Mouse (Mus musculus): ENCODE data around the gene Rtkn2. TPM values are rescaled to one million over a fixed set of nuclear protein-coding genes. Genes with fewer than 3 reads are reported as not detected.

Rtkn2 gene
- polyA plus RNA-seq, 1 experiment from 2014 or later, result 1.3 TPM

GRCm38 (mm10) chr10:68040394-68040793 lies 61.0 kb downstream of the Rtkn2 start:
- no peaks in the 10 kb centered on the region for H3K27me3 ChIP-seq
- no peak overlapping the region for H3K9ac ChIP-seq
- H3K9me3 ChIP-seq (replicated peaks), result no peaks in the 10 kb centered on the region
- H3K4me2 ChIP-seq, result no peak overlapping the region
- 69% methylated on average over 6 of the region's 6 CpGs for WGBS (ENCODE audit: insufficient replicate concordance)
- no peak overlapping the region for H3K4me3 ChIP-seq (replicated peaks)
- no peak for ATAC-seq (ENCODE audit: insufficient read depth)
- no peaks in the 10 kb centered on the region for H3K36me3 ChIP-seq (replicated peaks)
- H3K4me1 ChIP-seq (replicated peaks), result no peaks in the 10 kb centered on the region
- no peak overlapping the region for H3K27ac ChIP-seq (replicated peaks)

GRCm38 (mm10) chr10:68043973-68044372 lies 64.6 kb downstream of the Rtkn2 start:
- H3K36me3 ChIP-seq (replicated peaks), result no peaks in the 10 kb centered on the region
- no peaks in the 10 kb centered on the region for H3K4me1 ChIP-seq (replicated peaks)
- no peak overlapping the region for H3K4me2 ChIP-seq
- ATAC-seq (ENCODE audit: insufficient read depth), result no peak
- 44% methylated on average over 6 of the region's 6 CpGs for WGBS (ENCODE audit: insufficient replicate concordance)
- no peaks in the 10 kb centered on the region for H3K9me3 ChIP-seq (replicated peaks)
- no peak overlapping the region for H3K9ac ChIP-seq
- no peak overlapping the region for H3K4me3 ChIP-seq (replicated peaks)
- no peak overlapping the region for H3K27ac ChIP-seq (replicated peaks)
- H3K27me3 ChIP-seq, result no peaks in the 10 kb centered on the region

- WGBS (ENCODE audit: insufficient replicate concordance), result 68% methylated on average over 8 of the region's 8 CpGs
- no peaks in the 10 kb centered on the region for H3K27me3 ChIP-seq
- no peak overlapping the region for H3K9ac ChIP-seq
- no peak overlapping the region for H3K27ac ChIP-seq (replicated peaks)
- no peaks in the 10 kb centered on the region for H3K36me3 ChIP-seq (replicated peaks)
- no peak overlapping the region for H3K4me2 ChIP-seq
- H3K4me3 ChIP-seq (replicated peaks), result no peak overlapping the region
- H3K9me3 ChIP-seq (replicated peaks), result no peaks in the 10 kb centered on the region
- ATAC-seq (ENCODE audit: insufficient read depth), result no peak
- H3K4me1 ChIP-seq (replicated peaks), result no peaks in the 10 kb centered on the region
Observed at GRCm38 (mm10) chr10:68044864-68045263, 65.5 kb downstream of the Rtkn2 start.

GRCm38 (mm10) chr10:68048641-68049305 lies 69.4 kb downstream of the Rtkn2 start:
- no peaks in the 10 kb centered on the region for H3K9me3 ChIP-seq (replicated peaks)
- H3K4me3 ChIP-seq (replicated peaks), result no peak overlapping the region
- H3K9ac ChIP-seq, result no peak overlapping the region
- 48% methylated on average over 8 of the region's 8 CpGs for WGBS (ENCODE audit: insufficient replicate concordance)
- no peaks in the 10 kb centered on the region for H3K4me1 ChIP-seq (replicated peaks)
- H3K36me3 ChIP-seq (replicated peaks), result no peaks in the 10 kb centered on the region
- no peaks in the 10 kb centered on the region for H3K27me3 ChIP-seq
- ATAC-seq (ENCODE audit: insufficient read depth), result no peak
- no peak overlapping the region for H3K4me2 ChIP-seq
- no peak overlapping the region for H3K27ac ChIP-seq (replicated peaks)

GRCm38 (mm10) chr10:68050882-68051281 lies 71.5 kb downstream of the Rtkn2 start:
- Histone ChIP-seq H3K9ac (no peak overlapping the region), H3K4me3 (replicated peaks) (no peak overlapping the region), H3K36me3 (replicated peaks) (no peaks in the 10 kb centered on the region), H3K27ac (replicated peaks) (no peak overlapping the region), H3K9me3 (replicated peaks) (no peaks in the 10 kb centered on the region), H3K27me3 (no peaks in the 10 kb centered on the region), H3K4me2 (no peak overlapping the region), H3K4me1 (replicated peaks) (no peaks in the 10 kb centered on the region)
- no peak for ATAC-seq (ENCODE audit: insufficient read depth)
- 77% methylated on average over 13 of the region's 13 CpGs for WGBS (ENCODE audit: insufficient replicate concordance)

GRCm38 (mm10) chr10:68051316-68051933 lies 72.1 kb downstream of the Rtkn2 start:
- H3K9me3 ChIP-seq (replicated peaks), result no peaks in the 10 kb centered on the region

GRCm38 (mm10) chr10:68052307-68052706 lies 72.9 kb downstream of the Rtkn2 start:
- no peaks in the 10 kb centered on the region for H3K36me3 ChIP-seq (replicated peaks)
- no peak for ATAC-seq (ENCODE audit: insufficient read depth)
- H3K9me3 ChIP-seq (replicated peaks), result no peaks in the 10 kb centered on the region
- H3K4me1 ChIP-seq (replicated peaks), result no peaks in the 10 kb centered on the region
- 78% methylated on average over 8 of the region's 8 CpGs for WGBS (ENCODE audit: insufficient replicate concordance)
- H3K9ac ChIP-seq, result no peak overlapping the region
- H3K27ac ChIP-seq (replicated peaks), result no peak overlapping the region
- no peak overlapping the region for H3K4me2 ChIP-seq
- no peaks in the 10 kb centered on the region for H3K27me3 ChIP-seq
- no peak overlapping the region for H3K4me3 ChIP-seq (replicated peaks)

More at GRCm38 (mm10) chr10:68051316-68051933, 72.1 kb downstream of the Rtkn2 start:
- no peak for ATAC-seq (ENCODE audit: insufficient read depth)
- Histone ChIP-seq H3K4me2 (no peak overlapping the region), H3K27ac (replicated peaks) (no peak overlapping the region), H3K27me3 (no peaks in the 10 kb centered on the region), H3K9ac (no peak overlapping the region), H3K36me3 (replicated peaks) (no peaks in the 10 kb centered on the region), H3K4me1 (replicated peaks) (no peaks in the 10 kb centered on the region), H3K4me3 (replicated peaks) (no peak overlapping the region)
- WGBS (ENCODE audit: insufficient replicate concordance), result 79% methylated on average over 14 of the region's 14 CpGs

- WGBS (ENCODE audit: insufficient replicate concordance), result 72% methylated on average over 5 of the region's 5 CpGs
- Histone ChIP-seq H3K4me2 (no peak overlapping the region), H3K27ac (replicated peaks) (no peak overlapping the region), H3K4me3 (replicated peaks) (no peak overlapping the region), H3K4me1 (replicated peaks) (no peaks in the 10 kb centered on the region), H3K27me3 (no peaks in the 10 kb centered on the region), H3K9ac (no peak overlapping the region), H3K36me3 (replicated peaks) (no peaks in the 10 kb centered on the region), H3K9me3 (replicated peaks) (no peaks in the 10 kb centered on the region)
- no peak for ATAC-seq (ENCODE audit: insufficient read depth)
Observed at GRCm38 (mm10) chr10:68054131-68054530, 74.8 kb downstream of the Rtkn2 start.

- H3K9me3 ChIP-seq (replicated peaks), result no peaks in the 10 kb centered on the region
- 57% methylated on average over 6 of the region's 6 CpGs for WGBS (ENCODE audit: insufficient replicate concordance)
- H3K9ac ChIP-seq, result no peak overlapping the region
- no peak overlapping the region for H3K4me3 ChIP-seq (replicated peaks)
- H3K36me3 ChIP-seq (replicated peaks), result no peaks in the 10 kb centered on the region
- H3K4me2 ChIP-seq, result no peak overlapping the region
- ATAC-seq (ENCODE audit: insufficient read depth), result no peak
- H3K4me1 ChIP-seq (replicated peaks), result no peaks in the 10 kb centered on the region
- no peaks in the 10 kb centered on the region for H3K27me3 ChIP-seq
- no peak overlapping the region for H3K27ac ChIP-seq (replicated peaks)
Observed at GRCm38 (mm10) chr10:68054706-68055105, 75.3 kb downstream of the Rtkn2 start.

GRCm38 (mm10) chr10:68057841-68058240 lies 78.5 kb downstream of the Rtkn2 start:
- ATAC-seq (ENCODE audit: insufficient read depth), result peak; percentile 85
- Histone ChIP-seq H3K9ac (no peak overlapping the region), H3K9me3 (replicated peaks) (no peaks in the 10 kb centered on the region), H3K4me3 (replicated peaks) (no peak overlapping the region), H3K27me3 (no peaks in the 10 kb centered on the region), H3K27ac (replicated peaks) (peak overlapping the region; percentile 70; the same call in 1 of the 2 replicates), H3K36me3 (replicated peaks) (no peaks in the 10 kb centered on the region), H3K4me2 (no peak overlapping the region), H3K4me1 (replicated peaks) (no peaks in the 10 kb centered on the region)
- WGBS (ENCODE audit: insufficient replicate concordance), result 51% methylated on average over 3 of the region's 3 CpGs

GRCm38 (mm10) chr10:68058378-68058777 lies 79.0 kb downstream of the Rtkn2 start:
- H3K36me3 ChIP-seq (replicated peaks), result no peaks in the 10 kb centered on the region
- ATAC-seq (ENCODE audit: insufficient read depth), result no peak

More at GRCm38 (mm10) chr10:68058378-68058777, 79.0 kb downstream of the Rtkn2 start:
- H3K27me3 ChIP-seq, result no peaks in the 10 kb centered on the region
- no peak overlapping the region for H3K9ac ChIP-seq
- H3K4me1 ChIP-seq (replicated peaks), result no peaks in the 10 kb centered on the region
- WGBS (ENCODE audit: insufficient replicate concordance), result 78% methylated on average over 1 of the region's 1 CpGs
- no peak overlapping the region for H3K4me3 ChIP-seq (replicated peaks)
- no peak overlapping the region for H3K4me2 ChIP-seq
- H3K27ac ChIP-seq (replicated peaks), result peak overlapping the region; percentile 70
- no peaks in the 10 kb centered on the region for H3K9me3 ChIP-seq (replicated peaks)

Measured in liver, embryonic 15.5 days (tissue).